Mouse (Mus musculus) spleen, postnatal 10 days (tissue): Measurements from ENCODE around the gene Apon.
"Not testable (repeated sequence)": the region's sequence is repeated elsewhere in the genome, so short reads cannot be mapped to it uniquely, and the experiment has no call there.

ENCODE experiments used
- DNase-seq, 2 experiments: peaks; one replicate each; pipeline ENCODE4 v3.0.0; 2021 to 2022; ENCODE audit warnings: low spot score in 2 of 2

Apon gene

DNA sequence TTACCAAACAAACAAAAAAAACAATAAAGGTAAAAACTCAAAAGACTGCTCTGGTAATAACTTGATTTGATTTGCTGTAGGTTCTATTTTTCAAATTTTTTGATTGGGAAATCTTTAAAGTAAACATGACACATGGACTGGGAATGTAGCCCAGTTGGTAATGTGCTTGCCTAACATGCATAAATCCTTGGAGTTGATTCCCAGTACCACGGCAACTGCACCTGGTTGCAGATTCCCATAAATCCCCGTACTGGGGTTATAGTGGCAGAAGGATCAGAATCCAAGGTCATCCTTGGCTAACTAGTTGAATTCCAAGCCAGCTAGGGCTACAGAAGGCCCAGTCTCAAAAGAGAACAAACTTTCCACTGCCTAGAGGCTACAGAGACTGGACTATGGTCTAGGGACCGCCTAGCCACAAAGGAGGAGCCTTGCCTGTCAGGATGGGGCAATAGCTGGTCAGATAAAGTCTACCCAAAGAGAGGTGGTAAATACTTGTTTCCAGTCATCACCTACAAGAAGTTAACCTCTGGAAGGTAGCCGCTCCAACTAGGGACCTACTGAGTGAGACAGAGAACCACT is at the start of gene Apon:
TSS of gene Apon (plus strand) at position 420 of the 579 bp plus-strand sequence.
- no peak for DNase-seq

GRCm38 (mm10) chr10:128204941-128205340 is 49.0 kb upstream of the Apon start:
- DNase-seq = no peak

DNA sequence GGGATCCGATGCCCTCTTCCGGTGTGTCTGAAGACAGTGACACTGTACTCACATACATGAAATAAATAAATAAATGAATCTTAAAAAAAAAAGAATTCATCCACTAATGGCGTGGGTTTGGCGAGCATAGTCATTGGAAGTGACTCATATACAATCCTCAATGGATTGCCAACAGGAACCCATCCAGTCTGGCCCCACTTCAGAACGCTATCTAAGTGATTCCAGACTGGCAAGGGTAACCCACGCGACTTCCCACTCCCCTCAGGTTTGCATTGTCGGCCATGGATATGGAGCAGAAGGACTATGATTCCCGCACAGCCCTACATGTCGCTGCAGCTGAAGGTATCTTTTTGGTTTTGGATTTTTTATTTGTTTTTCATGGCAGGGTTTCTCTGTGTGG is 45.6 kb upstream of the Apon start:
- DNase-seq = no peak

DNA sequence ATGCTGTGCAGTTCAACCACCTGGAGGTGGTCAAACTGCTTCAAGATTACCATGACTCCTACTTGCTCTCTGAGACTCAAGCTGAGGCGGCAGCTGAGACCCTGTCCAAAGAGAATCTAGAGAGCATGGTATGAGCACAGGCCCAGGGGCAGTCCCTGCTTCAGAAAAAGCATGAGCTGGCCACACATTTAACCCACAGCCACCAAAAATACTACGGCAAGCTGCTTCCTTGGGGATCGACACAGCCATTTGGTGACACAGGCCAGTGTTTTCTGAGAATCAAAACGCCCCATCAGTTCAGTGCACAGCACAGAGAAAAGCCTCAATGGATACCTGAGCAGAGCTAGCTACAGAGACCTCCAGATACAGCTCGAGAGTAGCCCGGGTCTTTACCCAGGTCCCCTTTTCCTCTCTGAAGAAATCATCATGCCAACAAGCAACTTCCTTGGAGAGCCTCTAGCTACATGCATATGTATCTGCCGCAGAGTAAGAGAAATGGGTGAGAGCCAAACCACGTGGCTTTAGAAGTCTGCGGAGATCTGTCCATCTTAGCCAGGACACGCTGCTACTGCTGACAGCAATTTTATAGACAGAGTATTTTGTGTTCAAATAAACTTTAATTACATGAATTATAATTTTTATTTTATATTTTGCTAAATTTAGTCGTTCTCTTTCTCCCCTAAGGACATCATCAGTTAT is 44.4 kb upstream of the Apon start:
- no peak for DNase-seq

DNA sequence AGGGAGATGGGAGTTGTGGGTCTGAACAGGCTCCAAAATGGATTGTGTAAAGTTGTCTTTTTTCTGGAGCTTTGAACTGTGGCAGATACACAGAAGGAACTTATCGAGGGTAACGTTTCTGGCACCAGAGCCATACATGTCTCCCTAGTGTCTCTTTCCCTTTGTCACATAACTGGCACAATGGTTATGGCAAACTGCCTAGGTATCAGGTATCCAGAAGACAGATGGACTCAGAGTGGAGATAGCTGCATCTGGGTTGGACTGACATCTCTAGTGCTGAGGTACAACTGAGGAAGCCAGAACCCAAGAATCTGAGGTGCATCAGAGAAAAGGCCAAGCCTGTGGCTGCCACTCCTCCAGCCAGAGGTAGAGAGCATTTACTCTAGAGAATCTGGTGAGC is 43.8 kb upstream of the Apon start:
- DNase-seq = no peak

DNA sequence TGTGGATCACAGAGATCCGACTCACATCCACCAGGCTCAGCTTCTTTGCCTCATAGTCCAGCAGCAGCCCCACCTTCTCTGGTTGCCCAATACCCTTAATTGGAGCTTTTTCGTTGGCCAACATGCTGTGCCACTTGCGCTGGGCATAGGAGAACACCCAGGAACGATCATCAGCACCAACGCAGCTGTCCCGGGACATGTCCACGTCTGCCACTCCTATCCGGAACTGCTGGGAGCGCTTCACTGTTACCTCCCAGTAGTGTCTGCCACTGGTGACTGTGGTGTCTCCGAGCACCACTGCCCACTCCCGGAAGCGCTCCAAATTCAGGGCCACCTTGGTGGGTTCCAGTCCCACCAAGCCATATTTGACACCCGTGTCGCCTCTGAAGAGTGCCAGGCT is 42.9 kb upstream of the Apon start:
- DNase-seq = peak; percentile 27 to 40

DNA sequence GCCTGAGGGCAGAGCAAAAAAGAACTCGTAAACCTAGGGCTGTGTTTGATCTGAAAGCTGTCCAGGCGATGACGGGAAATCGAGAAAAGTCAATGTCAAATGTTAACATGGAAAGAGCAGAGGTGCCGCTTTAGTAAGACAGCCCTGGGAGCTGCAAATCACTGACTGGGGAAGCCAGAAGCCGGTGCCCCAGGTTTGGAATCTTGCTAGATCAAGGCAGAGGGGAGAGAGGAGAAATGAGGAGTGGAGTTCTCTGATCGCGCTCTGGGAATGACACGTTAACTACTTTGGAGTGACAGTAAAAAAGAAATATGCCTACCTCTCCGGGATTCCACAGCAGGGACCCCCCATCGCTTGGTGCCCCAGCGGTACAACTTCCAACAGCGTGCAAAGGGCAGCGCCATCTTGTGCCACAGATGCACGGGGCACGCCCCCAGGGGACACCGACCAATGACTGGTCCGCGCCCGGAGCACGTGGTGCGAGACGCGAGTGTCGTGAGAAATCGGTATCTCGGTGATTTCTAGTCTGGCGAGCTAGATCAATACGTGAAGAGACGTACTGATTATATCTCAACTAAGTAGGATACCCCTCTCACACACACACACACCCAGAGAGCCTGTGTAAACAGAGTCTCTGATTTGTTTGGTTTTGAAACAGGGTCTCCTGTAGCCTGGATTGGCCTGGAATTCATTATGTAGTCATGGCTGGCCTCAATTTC is 42.3 kb upstream of the Apon start, which contains the start of gene Spryd4:
TSS of gene Spryd4 (minus strand) at position 418 of the 719 bp plus-strand sequence.
- DNase-seq = peak; percentile 84 to 94

GRCm38 (mm10) chr10:128212148-128212547 is 41.7 kb upstream of the Apon start:
- DNase-seq = no peak

DNA sequence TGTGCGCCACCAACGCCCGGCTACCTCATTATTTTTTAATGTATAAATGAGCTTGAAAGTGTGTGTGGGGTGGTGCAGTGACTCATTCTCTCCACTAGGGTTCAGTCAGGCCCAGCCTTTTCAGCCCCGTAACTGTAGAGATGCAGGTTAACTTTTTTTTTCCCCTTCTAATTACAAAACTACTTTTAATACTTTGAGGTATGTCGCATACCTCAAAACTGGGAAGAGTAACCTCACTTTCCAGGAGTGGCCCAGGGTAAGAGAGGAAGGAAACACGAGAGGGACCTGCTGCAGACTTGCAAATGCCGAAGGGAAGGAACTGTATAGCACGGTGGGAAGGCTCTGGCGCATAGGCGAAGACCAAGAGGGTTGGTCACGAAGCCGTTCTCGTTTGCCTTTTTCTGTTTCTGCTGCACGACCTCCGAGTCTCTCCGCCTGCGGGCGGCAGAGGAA is 41.0 kb upstream of the Apon start:
- peak; percentile 56 to 82 for DNase-seq

DNA sequence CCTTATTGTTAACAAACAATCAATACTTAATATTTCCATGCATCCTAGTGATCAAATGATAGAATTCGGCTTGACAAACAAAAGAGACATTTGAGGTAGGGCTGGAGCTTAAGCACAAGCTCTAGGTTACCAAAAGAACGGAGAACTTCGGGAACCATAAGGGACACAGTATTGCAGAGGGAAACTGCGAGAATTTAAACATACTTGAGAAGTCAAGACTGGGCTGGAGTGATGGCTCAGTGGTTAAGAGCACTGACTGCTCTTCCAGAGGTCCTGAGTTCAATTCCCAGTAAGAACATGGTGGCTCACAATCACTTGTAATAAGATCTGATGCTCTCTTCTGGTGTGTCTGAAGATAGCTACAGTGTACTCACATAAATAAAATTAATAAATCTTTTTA is 39.8 kb upstream of the Apon start:
- DNase-seq = not testable (repeated sequence)

DNA sequence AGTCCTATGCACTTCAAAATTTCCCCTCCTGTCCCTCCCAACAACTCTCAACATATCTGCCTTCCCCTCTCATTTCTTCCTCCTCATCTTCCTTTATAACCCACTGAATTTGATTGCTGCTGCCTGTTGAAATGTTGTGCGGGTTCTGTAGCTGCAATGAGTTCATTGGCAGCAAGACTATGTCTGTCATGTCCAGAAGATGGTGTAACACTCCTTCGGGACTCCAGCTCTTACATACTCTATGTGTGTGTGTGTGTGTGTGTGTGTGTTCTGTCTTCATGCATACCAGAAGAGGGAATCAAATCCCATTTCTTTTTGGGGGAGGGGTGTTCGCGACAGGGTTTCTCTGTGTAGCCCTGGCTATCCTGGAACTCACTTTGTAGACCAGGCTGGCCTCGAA is 38.9 kb upstream of the Apon start:
- DNase-seq = no peak

DNA sequence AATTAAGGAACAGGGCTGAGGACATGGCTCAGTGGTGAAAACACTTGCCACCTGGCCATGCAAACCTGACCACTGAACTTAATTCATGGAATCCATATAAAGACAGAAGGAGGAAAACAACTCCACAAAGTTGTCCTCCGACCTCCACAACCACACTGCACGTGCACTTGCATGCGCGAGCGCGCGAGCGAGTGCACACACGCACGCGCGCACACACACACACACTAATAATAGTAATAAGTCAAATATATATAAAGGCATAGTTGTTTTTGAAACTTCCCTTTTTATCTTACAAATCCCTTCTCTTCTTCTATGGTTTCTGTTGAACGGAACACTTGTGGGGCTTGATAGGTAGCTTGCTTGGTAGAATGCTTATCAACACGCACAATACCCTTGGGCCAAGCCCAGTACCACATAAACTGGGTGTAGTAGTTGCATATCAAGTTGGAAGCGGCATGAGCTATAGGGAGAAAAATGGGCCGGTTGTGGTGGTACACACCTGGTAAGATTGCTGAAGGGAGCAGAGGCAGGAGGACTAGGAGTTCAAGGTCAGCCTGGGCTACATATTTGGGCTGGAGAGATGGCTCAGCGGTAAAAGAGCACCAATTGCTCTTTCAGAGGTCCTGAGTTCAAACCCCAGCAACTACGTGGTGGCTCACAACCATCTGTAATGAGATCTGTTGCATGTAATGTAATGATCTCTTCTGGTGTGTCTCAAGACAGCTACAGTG is 35.3 kb upstream of the Apon start:
- no peak for DNase-seq

DNA sequence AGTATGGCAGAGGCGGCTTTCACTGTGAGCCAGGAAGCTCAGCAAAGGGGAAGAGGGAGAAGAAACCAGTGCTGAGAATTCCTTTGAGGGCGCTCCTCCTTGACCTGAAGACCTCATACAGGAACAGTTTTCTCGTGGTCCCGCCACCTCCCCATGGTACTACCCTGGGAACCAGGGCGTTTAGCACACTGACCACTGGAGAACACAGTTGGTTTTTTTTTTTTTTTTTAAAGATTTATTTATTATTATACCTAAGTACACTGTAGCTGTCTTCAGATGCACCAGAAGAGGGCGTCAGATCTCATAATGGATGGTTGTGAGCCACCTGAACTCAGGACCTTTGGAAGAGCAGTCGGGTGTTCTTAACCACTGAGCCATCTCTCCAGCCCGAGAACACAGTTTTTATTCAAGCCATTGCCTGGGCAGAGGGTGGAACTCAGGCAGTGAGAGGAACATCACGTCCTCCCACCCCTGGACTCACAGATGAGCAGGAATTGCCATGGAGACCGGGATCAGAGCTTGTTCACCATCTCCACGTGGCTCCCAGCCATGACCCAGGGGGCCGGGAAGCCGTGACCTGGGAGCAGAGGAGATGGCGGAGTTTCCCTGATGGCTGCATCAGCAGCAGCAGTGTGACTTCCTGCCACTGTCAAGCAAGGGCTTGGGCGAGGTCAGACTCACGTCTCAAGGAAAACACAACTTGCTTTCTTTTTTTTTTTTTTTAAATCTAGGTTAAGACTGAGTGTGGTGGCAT is 32.2 kb upstream of the Apon start:
- no peak for DNase-seq

DNA sequence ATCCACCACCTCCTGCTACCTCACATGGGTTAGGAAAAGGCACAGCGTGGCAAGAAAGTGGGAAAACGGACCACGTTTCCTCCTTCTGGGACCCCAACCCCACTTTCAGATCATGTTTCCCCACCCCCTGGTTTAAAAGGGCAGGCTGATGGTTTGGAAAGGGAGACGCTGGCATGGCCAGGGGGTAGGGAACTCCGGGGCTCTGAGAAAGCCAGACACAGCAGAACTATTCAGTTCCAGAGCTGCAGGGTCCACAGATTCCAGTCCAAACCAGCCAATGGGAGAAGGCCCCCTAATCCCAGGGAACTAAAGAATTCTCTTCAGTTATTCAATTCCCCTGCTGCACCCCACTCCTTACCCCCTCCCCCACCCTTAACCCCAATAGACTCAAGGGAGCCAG is 28.8 kb upstream of the Apon start:
- DNase-seq = no peak

DNA sequence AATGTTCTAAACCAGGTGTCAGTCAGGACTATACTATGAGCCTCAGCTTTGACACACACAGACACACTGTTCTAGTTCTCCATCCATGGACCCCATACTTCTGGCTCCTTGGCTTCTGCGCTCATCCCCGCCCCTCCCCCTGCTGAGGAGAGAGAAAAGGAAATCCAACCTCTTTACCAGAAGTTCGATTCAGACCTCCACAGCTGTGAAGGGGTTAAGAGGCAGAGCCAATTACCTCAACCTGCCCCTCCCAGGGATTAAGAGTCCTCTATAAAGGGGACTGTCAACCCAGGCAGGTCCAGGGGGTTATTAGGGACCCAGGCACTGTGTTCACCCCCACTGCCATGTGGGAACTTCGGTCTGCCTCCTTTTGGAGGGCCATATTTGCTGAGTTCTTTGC is 28.4 kb upstream of the Apon start, which contains the start of gene Mip:
TSS of gene Mip (plus strand) at position 301 of the 400 bp plus-strand sequence.
- DNase-seq = no peak

GRCm38 (mm10) chr10:128227592-128227991 is 26.3 kb upstream of the Apon start:
- no peak for DNase-seq

DNA sequence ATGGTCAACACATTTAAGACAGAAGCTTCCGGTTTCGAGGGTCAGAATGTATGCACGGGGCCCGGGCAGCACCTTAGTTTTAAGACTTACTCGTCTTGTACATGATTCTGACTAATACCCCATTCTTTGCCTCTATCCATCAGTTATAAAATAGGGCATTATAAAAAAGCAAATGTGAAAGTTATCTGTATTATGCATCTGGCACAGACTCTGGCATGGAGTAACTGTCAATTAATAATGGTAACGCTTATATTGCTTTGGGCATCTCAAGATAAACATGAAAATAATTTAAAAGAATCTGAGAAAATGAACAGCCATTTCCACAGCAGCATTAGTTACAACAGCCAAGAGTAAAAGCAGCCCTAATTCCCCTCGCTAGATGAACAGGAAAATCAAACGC is 25.9 kb upstream of the Apon start:
- no peak for DNase-seq

DNA sequence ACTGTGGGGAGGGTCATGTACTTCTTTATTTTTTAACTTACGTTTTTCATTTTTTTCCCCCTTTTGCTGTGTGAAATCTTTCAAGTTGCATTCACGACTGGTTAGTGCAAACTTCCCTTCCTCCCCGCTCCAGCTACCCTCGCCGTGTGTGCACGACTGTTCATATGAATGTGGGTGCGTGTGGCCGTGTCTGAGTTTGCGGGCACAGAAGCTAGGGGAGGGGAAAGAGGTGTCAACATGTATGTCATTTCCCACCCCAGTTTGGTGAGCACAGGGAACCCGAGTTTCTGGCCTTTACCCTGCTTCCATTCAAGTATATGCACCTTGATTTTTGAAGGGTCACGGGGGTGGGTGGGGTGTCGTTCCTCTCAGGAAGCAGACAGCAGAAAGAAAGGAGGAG is 23.3 kb upstream of the Apon start:
- no peak for DNase-seq

GRCm38 (mm10) chr10:128231146-128231545 is 22.8 kb upstream of the Apon start:
- DNase-seq = no peak

DNA sequence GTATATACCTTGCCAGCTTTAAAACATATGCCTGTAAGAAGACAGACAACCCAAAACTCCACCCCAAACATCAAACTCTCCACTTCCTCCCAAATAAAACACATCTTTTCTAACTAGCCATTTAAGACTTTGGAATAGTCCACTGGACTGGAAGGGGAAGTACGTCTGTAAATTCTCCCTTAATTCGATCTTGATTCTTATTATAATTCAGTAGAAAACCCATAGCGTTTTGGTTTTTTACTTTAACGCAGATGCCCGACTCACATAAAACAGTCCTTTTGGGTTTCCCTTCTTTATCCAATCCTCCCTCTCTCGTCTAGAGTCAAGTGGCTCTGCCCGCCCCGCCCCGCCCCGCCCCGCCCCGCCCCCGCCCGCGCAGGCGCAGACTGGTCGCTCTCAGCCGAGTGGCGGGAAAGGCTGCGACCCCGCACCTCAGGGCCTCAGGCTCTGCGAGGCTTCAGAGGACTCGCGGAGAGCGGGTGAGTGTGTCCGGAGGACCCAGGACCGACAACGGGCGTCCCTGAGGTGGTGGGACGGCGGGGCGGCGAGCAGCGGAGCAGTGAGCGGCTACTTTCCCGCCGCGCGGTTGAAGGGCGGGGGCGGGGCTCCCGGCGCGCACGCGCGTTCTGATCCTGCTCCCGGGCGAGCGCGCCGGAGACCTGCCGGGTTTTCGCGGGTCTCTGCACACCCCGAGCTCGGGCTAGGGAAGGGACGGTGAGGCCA is 22.0 kb upstream of the Apon start, which contains the start of gene Timeless:
TSS of gene Timeless (plus strand) at position 369 of the 723 bp plus-strand sequence.
- peak; percentile 93 to 99 for DNase-seq
